Mouse (Mus musculus) heart, postnatal 25 days (tissue): ENCODE data around the gene Tjp1. TPM values are rescaled to one million over a fixed set of nuclear protein-coding genes. Genes with fewer than 3 reads are reported as not detected.

Experiments
- DNase-seq: peaks from one replicate; pipeline ENCODE4 v3.0.0; 2022; ENCODE audit warnings: low spot score
- intact Hi-C: fragments of 180-260 bp; cut with DNase I; formaldehyde crosslinking; loops from one replicate; pipeline ENCODE4 v1.15.1; 2025
- total RNA-seq, 2 experiments: library from RNA; stranded (reverse); gene quantifications; 2 replicates each; pipeline ENCODE4 v1.2.3; 2021

Tjp1 gene
- total RNA-seq, 2 experiments from 2014 or later, result 110 to 134 TPM

DNA sequence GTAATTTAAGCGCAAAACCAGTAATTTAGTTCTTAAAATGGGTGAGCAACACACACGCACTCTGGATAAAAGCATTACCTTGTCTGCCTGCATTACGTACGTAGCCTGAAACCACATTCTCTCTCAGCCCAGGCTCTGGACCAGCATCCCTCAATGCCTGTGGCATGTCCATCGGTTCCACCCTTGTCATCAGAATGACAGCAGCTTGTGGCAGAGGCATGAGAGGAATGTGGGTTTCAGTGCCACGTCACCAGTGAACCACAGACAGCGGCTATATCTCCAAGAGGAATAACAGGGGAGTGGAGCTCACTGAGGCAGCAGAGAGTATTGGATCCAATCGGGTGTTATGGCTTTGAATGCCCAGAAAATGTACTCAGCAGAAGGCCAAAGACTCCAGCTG, 88.1 kb downstream of the Tjp1 start:
- intact Hi-C loops, result no loop called here
- DNase-seq, result no peak

DNA sequence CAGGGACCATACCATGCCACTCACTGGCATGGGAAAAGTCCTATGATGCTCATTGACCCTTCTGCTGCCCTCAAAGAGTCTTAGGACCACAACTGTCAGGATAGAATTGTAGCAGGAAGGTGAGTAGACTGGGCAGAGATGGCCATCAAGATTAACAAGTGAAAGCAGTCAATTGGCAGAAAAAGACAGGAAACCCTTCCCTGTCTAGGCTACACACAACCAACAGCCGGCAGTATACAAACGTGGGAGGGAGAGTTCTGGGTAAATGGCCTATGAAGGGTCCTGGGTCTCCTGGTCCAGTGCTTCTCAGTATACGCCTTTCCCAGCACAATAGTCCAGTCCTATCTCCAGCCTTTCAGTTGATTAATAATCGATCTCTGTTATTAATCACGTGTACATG, 89.4 kb downstream of the Tjp1 start:
- DNase-seq, result no peak
- intact Hi-C loops, result no loop called here

DNA sequence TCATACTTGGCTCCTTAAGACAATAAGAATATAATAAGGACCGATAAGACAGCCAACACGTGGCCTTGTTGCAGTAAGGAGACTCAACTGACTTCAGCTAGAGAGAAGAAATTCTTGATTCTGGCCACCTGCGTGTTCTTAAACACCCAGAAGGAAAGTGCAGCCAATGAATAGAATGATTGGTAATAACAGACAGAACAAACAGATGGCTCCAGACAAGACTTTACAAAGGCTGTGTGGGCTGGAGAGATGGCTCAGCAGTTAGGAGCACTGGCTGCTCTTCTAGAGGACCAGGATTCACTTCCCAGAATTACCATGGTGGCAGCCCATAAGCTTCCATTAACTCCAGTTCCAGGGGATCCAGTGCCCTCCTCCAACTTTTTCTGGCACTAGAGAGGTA, 90.7 kb downstream of the Tjp1 start:
- intact Hi-C loops, result no loop called here
- DNase-seq, result no peak

DNA sequence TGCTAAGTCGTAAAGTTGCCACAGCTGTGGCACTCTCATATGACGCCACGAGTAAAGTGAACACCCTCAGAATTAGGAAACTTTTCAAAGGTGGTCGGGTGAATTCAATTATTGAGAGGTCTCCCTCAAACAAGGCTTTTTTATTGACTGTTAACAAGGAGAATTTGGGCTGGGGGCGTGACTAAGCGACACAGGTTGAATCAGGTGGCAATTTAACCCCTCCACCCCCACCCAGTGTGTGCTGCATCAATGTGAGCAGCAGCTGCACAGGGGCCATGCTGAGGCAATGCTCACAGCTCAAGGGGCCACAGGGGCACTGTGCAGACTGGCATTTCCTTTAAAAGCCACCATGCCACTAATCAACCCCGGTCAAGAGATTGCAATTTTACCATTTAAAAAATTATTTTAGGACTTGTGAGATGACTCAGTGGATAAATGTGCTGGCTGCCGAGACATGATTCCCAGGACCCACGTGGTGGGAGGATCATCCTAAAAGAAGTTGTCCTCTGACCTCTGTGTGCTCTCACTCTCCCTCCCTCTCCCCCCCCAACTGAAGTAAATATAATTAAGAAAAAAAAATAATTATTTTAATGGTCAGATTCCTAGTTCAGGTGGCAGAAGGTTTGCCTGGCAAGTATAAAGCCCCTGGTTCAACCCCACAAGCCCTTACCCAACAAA, 96.4 kb downstream of the Tjp1 start:
- DNase-seq, result no peak
- intact Hi-C loops, result no loop called here

DNA sequence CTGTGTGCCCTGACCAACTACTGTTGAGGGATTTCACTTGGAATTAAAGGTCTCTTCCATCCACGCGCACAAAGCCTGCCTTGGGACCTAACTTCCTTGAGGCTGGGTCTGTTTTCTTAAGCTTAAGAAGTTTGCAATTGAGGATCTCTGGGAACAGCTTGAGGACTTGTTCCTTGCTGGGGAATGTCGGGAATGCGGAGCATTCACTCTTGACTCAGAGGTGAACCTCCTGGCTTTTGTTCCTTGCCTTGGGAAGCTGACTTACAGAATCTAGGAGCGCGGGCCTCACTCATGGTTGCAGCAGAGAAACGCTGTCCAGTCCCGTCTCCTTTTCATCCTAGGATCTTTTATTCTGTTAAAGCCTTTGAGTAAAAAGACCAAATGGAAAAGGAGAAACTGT, 97.2 kb downstream of the Tjp1 start:
- no peak for DNase-seq
- intact Hi-C loops, result no loop called here

DNA sequence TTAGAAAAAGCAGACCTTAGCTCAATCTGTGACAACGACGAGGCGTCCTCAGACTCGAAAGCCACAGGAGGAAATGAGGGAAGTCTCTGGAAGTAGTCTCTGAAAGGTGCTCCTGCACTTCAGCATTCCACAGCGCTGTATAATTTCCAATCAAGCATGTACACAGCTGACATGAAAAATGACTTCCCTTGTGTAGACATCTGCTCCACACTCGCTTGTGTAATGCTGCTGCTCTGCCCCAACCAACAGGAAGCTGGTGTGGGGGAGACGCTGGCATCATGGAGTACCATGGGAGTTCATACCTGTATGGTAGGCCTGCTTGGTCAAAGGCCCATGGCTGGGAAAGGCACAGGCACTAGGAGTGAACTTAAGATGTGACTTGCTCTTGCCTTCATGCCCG, 103.1 kb downstream of the Tjp1 start:
- intact Hi-C loops, result loop anchor here (5.0 kb wide), 1 partner anchor 37 kb away; no protein-coding TSS in a partner anchor
- no peak for DNase-seq

DNA sequence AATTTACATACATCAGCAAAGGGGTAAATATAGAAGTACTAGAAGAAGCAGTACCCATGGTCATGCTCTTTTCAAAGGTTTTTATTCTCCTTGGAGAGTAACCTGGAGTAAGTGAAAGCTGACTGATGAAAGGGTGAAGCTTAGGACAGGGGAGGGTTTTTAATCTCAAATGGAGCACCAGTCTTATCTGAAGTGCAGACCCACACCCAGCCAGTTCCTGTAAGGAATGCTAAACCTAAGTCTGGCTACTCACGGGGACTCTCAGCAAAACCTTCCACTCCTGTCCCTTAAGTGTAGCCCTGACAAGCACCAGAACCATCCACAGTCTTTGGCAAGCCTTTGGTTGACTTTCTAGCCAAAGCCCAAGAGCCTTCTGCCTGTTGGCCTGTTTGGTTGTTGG, 105.1 kb downstream of the Tjp1 start:
- no peak for DNase-seq
- intact Hi-C loops, result loop anchor here (5.0 kb wide), 1 partner anchor 35 kb away; no protein-coding TSS in a partner anchor

DNA sequence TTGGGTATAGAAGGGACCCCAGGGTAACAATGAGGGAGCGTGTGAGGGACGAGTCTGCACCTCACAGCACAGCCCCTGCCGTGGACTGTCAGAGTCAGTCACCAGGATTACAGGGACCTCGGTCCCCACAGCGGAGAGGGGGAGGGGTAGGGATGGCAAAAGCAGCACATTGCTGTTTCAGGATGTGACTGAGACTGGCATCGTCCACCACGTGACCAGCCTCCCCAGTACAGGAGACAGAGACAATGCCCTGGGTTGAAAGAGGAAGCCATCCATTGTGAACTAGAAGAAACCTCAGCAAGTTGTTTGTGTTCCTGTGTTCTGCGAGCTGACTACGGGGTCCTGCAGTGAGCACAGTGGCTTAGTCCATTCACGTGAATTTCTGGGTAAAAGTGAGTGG, 106.1 kb downstream of the Tjp1 start:
- no peak for DNase-seq
- intact Hi-C loops, result loop anchor here (5.0 kb wide), 1 partner anchor 34 kb away; no protein-coding TSS in a partner anchor

DNA sequence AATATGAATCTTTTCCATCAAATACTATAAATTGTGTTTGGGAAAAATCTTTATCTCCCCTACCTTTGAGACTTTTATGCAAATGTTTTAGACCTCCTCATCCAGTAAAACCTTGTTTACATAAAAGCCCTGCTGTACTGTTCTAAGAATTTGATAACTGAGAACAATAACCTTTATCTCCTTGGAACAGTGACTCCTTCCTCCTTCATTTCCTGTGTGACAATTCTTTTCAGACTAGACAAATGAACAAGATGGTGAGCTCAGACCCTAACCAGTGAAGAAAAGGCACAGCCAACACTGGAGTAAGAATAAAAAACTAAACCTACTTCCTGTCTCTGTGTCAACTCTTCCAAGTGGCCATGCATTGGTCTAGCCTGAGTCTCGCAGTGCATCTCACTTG, 107.7 kb downstream of the Tjp1 start:
- DNase-seq, result no peak
- intact Hi-C loops, result loop anchor here (5.0 kb wide), 1 partner anchor 33 kb away; no protein-coding TSS in a partner anchor

DNA sequence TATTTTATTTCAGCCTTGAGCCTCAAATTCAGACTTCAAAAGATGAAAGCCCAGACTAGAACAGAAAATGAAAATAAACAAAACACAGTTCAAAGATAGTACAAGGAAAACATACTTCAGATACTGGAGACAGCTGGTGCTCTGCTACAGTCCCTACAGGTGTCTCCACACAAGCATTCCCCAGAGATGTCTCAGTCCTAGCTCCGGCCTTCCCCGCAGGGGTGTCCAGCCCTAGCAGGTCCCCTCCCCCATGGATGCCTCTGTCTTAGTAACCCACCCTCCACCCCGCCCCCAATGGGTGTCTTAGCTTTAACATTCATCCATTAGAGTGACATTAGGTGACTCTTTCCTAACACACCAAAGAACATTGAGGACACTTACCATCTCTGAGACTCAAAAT, 108.6 kb downstream of the Tjp1 start:
- DNase-seq, result no peak
- intact Hi-C loops, result no loop called here

DNA sequence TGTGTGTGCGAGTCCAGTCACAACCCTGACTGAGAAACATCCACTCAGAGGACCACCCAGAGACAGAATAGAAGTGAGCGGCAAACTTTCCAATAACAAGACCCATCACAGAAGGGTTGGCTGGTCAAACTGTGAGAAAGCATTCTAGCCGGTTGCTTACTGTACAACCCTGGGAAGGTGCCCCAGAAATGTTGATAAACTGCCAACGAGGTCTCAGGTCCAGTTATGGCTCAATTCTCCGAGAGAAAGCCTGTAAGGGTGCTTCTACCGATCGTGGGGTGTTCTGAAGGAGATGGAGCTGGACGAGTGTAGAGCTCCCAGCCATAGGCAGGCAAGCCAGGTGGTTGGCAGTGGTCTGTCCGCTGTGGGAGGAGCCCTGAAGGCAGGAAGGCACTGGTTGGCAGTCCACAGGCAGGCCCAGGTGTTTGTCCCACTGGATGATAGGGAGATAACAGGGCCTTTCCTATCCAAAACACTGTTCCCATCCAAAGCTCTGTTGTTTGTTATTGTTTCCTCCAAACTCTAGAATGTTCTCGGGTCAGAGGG, 109.1 kb downstream of the Tjp1 start:
- DNase-seq, result no peak
- intact Hi-C loops, result no loop called here

DNA sequence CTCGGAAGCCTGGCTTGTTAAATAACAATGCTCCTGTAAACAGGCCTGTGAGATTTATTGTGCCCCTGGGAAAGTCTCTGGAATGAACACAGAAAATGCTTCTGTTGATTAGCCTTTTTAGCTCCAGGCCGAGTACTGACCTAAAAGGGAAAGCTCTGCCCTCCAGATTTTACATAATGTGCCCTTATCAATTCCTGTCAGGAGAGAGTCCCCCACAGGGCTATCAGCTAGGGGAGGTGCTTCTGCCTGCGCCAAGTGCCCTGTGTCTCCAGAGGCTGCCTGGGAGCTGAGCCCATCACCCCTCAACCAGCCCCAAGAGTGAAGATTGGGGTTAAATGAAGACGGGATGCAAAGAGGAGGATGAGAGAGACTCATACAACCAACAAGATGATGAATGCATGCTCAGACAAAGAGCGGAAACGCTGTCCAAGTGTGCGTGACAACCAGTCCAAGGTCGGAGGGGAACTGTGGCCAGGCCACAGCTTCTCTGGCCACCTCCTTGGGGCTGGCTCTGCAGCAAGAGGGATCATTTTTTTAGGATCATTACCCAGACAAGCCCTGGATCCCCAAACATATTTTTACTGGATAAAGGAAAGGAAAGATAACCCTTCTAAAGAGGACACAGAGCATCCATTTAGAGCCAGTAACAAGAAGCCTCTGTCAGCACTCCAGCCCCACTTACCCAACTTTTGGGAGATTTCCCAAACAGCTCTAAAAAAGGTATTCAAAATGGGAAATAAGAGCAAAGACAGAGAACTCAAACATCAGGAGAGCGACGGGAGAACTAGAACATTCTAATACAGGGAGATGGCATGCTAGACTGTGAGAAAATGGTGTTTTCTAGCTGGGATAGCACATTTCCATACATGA, 110.1 kb downstream of the Tjp1 start:
- DNase-seq, result peak; percentile 57
- intact Hi-C loops, result no loop called here

DNA sequence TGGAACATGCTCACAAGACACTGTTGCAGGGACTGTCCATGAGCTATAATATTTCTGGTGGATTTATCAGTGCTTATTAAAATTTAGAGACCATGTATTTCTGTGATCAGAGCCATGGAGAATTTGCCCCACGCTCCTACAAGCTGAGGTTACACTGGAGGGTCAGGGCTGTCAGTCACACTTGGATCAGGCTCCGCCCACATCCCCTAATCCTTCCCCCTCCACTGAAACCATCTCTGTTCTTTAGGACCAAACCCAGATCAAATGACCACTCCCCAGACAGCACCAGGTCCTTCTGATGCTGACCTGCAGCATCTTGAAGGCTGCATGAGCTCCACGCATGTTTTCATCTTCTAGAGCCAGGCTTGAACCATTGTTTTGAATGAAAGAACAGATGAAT, 111.1 kb downstream of the Tjp1 start:
- DNase-seq, result no peak

DNA sequence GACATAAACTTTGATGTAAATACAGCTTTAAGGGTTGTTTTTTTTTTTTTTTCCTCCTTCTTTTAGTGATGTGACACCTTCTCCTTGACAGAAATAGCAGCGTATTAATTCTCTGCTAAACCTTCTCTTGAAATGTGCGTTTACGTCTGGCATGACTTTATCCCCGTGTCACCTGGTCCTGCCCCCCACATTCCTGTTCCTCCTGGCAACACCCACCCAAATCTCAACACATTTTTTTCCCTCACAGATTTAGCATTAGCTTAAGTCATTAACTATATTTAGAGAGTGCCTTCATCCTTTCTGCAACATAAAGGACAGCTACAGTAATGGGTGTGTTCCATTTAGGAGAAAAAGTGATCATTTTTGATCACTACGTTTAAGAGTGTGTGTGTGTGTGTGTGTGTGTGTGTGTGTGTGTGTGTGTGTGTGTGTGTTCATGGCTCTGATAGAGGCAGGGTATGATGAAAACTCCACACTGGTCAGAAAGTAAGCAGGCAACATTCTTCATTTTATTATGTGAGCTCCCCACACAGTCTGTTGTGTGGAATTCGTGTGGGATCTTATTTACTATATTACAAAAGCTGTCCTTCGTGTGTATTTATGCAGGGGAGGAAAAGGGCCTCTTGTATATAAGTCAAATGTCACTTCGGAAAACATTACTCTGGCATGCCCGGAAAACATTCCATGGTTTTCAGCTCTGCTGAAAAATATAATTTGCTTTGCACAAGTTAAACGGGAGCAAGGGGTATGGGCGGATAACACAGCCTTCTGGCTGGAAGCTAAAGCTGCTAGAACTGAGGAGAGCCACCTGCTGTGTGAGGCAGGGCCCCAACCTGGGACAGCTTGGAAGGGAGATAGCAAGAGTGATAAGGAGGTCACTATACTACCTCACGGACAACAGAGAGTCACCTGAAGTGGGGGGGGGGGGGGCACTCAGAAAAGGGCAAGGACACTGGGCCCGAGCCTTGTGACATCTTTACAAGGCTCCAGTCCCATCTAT, 113.3 kb downstream of the Tjp1 start:
- intact Hi-C loops, result loop anchor here (5.0 kb wide), 1 partner anchor 42 kb away; no protein-coding TSS in a partner anchor
- DNase-seq, result no peak

More for the DNA sequence above, 111.1 kb downstream of the Tjp1 start:
- intact Hi-C loops, result no loop called here

DNA sequence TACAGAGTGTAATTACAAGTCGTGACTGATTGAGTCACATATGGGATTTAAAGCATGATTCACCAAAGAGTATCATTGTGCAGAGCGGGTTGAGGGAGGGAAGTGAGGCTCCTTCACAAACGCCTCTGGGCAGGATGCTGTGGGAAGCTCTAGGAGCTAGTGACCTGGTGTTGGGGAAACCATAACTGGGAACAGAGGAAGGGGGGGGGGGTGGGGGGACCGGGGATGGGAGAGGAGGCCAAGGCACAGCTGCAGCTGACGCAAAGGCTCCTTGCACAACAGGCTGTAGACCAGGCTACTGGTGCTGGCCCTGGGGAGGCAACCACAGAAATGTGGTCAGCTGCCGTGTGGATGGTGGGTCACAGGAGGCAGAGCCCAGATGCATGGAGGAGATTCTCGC, 116.9 kb downstream of the Tjp1 start:
- no peak for DNase-seq
- intact Hi-C loops, result loop anchor here (5.0 kb wide), 1 partner anchor 38 kb away; no protein-coding TSS in a partner anchor

DNA sequence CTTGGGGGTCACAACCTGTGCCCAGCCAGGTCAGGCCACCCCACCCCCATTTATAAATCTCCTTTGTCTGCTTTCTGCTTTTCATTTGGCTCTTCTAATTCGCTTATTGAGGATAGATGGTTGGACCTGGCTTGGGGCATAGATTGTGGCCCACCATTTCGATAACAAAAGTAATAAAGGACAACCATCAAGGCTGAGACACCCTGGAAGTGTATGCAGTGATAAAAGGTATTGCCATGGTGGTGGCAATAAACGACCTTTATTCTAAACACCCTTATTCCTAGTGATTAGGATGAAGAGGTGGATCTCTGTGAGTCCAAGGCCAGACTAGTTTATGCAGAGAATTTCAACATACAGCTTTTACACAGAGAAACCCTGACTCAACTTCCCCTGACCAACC, 121.2 kb downstream of the Tjp1 start:
- DNase-seq, result no peak
- intact Hi-C loops, result no loop called here

DNA sequence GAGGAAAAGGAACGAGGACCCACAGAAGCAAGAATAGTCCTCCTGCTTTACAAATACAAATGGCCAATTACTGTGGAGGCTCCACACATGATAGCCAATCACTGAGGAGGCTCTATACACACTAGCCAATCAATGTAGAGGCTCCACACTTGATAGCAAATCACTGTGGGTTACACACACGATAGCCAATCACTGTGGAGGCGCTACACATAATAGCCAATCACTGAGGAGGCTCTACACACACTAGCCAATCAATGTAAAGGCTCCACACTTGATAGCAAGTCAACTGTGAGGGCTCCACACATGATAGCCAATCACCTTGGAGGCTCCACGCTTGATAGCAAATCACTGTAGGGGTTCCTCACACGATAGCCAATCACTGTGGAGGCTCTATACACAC, 125.1 kb downstream of the Tjp1 start:
- intact Hi-C loops, result no loop called here
- no peak for DNase-seq

DNA sequence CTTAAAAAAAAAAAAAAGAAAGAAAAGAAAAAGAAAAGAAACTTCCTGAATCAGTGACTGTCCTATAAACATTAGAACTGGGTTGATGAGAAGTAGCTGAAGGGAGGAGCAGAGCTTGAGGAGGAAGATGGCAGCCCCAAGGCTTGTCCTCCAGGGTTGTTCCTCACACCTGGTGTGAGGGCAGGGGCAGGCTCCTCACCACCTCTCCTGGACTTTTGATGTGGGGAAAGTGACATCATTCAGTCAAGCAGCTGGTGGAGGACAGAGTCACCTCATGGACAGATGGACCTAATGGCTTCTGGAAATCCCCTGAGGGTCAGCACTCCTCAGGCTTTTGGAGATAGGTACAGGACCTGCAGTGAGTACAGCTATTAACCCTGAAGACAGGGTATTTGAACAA, 126.0 kb downstream of the Tjp1 start:
- no peak for DNase-seq
- intact Hi-C loops, result no loop called here

DNA sequence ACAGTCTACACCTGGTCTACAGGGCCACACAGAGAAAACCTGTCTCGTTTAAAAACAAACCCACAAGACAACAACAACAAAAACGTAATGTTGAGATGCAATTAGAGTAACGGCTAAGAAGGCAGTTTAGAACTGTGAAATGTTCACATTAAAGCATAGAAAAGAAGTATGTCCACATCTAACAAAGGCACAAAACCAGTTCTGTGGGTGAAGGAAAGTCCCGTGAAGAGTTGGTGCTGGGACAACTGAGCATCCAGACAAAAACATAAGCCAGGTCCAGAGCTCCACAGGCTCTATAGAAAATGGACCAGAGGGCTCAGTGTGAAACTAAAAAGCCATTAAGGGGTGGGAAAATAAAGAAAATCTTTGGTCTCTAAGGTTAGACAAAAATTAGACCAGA, 131.7 kb downstream of the Tjp1 start:
- DNase-seq, result no peak

DNA sequence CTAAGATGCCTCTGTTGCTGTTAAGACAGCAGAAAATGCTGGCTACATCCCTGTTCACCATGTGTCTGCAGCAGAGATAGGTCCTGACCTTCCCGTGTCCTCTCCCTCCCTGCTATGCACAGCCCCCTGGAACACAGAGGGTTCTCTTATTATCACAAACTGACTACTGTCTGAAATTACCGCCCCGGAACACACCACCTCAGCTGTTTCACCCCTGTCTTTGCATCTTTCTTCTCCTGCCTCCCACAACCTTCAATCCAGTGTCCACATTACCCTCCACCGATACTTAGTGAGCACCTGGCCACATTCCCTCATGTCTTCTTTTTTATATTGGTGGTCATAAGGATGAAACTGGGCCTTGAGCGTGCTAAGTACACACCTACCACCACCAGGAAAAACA, 132.4 kb downstream of the Tjp1 start:
- DNase-seq, result no peak
- intact Hi-C loops, result no loop called here

More for the DNA sequence above, 131.7 kb downstream of the Tjp1 start:
- intact Hi-C loops, result no loop called here
